Mouse (Mus musculus) limb, embryonic 11.5 days (tissue): Measurements from ENCODE around the gene Atoh8. TPM values are rescaled to one million over a fixed set of nuclear protein-coding genes. Genes with fewer than 3 reads are reported as not detected.

Experiments
- ATAC-seq: fragments of 200-750 bp; cut with Nextera tagmentation; 2 replicates; pipeline ENCODE4 v1.8.0; 2017; ENCODE audit warnings: low read depth; ENCODE audit not compliant: insufficient number of reproducible peaks, low FRiP score, low TSS enrichment
- DNase-seq: peaks from one replicate; pipeline ENCODE4 v3.0.0-alpha.2; 2015; ENCODE audit warnings: low spot score
- H3K27ac ChIP-seq: fragments of 300-500 bp; sonication (generic); replicated peaks from 2 replicates; pipeline ENCODE4 v1.5.1; 2014; ENCODE audit warnings: low read depth, mild to moderate bottlenecking, low read length
- H3K27me3 ChIP-seq: fragments of 300-500 bp; sonication (generic); 2 replicates; pipeline ENCODE4 v1.6.1; 2014; ENCODE audit warnings: mild to moderate bottlenecking, low read length, mixed read lengths; ENCODE audit not compliant: control insufficient read depth, insufficient read depth
- H3K36me3 ChIP-seq: fragments of 300-500 bp; sonication (generic); 2 replicates; pipeline ENCODE4 v1.6.1; 2014; ENCODE audit warnings: mild to moderate bottlenecking, low read length, moderate library complexity, mixed read lengths; ENCODE audit not compliant: control insufficient read depth, insufficient read depth
- H3K4me1 ChIP-seq: fragments of 300-500 bp; sonication (generic); 2 replicates; pipeline ENCODE4 v1.6.1; 2014; ENCODE audit warnings: low read length, mixed read lengths; ENCODE audit not compliant: control insufficient read depth, insufficient read depth
- H3K4me2 ChIP-seq: fragments of 300-500 bp; sonication (generic); 2 replicates; pipeline ENCODE4 v1.6.1; 2014; ENCODE audit warnings: low read depth, mild to moderate bottlenecking, moderate library complexity; ENCODE audit not compliant: severe bottlenecking
- H3K4me3 ChIP-seq: fragments of 300-500 bp; sonication (generic); 2 replicates; pipeline ENCODE4 v1.5.1; 2014; ENCODE audit warnings: low read depth, low read length
- H3K9ac ChIP-seq: fragments of 300-500 bp; sonication (generic); 2 replicates; pipeline ENCODE4 v1.6.1; 2014; ENCODE audit warnings: mild to moderate bottlenecking, low read length
- H3K9me3 ChIP-seq: fragments of 300-500 bp; sonication (generic); 2 replicates; pipeline ENCODE4 v1.6.1; 2016; ENCODE audit warnings: low read length; ENCODE audit not compliant: control insufficient read depth
- whole genome bisulfite sequencing: fragments of 180-500 bp; shearing (Covaris S2); extraction: QIAGEN DNeasy Blood & Tissue Kit; methylation state at CpG from one replicate; pipeline ENCODE4 v1.1.7; 2014; 5-methylcytosine and 5-hydroxymethylcytosine counted together
- polyA plus RNA-seq: library from polyadenylated mRNA; unstranded; fragments of >200 nt; fragmentation: Nextera tagmentation; extraction: Ambion mirVana; gene quantifications from 2 replicates; pipeline ENCODE4 v1.2.1, GENCODE M21; 2014

Gene Atoh8
- polyA plus RNA-seq, 1 experiment from 2014 or later, result 22.9 TPM

DNA sequence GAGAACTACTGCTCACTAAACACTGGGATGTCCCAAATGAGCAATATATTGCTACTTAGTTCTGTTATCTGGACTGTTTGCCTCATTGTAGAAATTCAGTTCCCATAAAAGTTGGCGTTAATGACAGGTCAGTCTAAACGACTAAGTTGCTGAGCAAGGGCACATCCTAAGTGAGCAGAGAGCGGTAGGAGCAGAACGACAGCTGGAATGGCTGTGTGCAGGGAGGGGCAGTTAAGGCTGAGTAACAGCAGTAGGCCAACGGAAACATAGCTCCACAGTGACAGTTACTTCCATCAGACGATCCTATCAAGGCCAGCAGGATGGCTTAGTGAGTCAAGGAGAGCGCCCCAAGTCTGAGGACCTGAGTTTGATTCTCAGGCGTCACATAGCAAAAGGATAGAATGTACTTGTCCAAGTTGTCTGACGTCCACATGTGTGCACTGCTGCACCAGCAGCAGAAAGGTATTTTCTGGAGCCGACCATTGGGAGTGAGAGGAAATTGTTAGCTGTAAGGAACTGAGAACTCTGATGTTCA lies 75.4 kb downstream of the Atoh8 start:
- WGBS, result 62% methylated on average over 10 of the region's 10 CpGs
- no peaks in the 10 kb centered on the region for H3K36me3 ChIP-seq
- H3K9ac ChIP-seq, result no peak overlapping the region
- no peaks in the 10 kb centered on the region for H3K4me1 ChIP-seq
- no peak overlapping the region for H3K4me3 ChIP-seq
- no peak overlapping the region for H3K27ac ChIP-seq
- ATAC-seq (no peak), DNase-seq (no peak)
- H3K9me3 ChIP-seq, result no peaks in the 10 kb centered on the region
- H3K27me3 ChIP-seq, result no peaks in the 10 kb centered on the region
- no peak overlapping the region for H3K4me2 ChIP-seq

- Histone ChIP-seq H3K36me3 (peaks cover 3% of the 10 kb centered on the region; the same call in 1 of the 2 replicates), H3K4me3 (no peak overlapping the region), H3K27ac (no peak overlapping the region), H3K9ac (no peak overlapping the region), H3K4me1 (no peaks in the 10 kb centered on the region), H3K9me3 (no peaks in the 10 kb centered on the region), H3K4me2 (no peak overlapping the region), H3K27me3 (no peaks in the 10 kb centered on the region)
- DNase-seq (no peak), ATAC-seq (no peak)
- WGBS, result 84% methylated on average over 8 of the region's 8 CpGs
Observed at GRCm38 (mm10) chr6:72158966-72159764, 76.2 kb downstream of the Atoh8 start.

Other genes starting within 250 kb of the Atoh8 start
- 27.8 and 33.0 TPM in 2 replicates for gene St3gal5, start 138.0 kb downstream of the Atoh8 start, polyA plus RNA-seq
- not detected in 2 replicates for gene Sftpb, start 69.0 kb upstream of the Atoh8 start, polyA plus RNA-seq
- gene Usp39, start 109.6 kb upstream of the Atoh8 start, polyA plus RNA-seq, result 98.7 and 101 TPM in 2 replicates
- gene 0610030E20Rik, start 111.7 kb upstream of the Atoh8 start, polyA plus RNA-seq, result 20.2 and 20.6 TPM in 2 replicates
- 10.7 and 10.8 TPM in 2 replicates for gene Tmem150a, start 119.9 kb upstream of the Atoh8 start, polyA plus RNA-seq
- gene Rnf181, start 131.4 kb upstream of the Atoh8 start, polyA plus RNA-seq, result 92.1 and 96.0 TPM in 2 replicates
- 15.2 and 17.0 TPM in 2 replicates for gene Vamp5, start 144.9 kb upstream of the Atoh8 start, polyA plus RNA-seq
- gene Vamp8, start 155.1 kb upstream of the Atoh8 start, polyA plus RNA-seq, result 81.4 and 87.4 TPM in 2 replicates
- 16.0 and 17.9 TPM in 2 replicates for gene Ggcx, start 178.7 kb upstream of the Atoh8 start, polyA plus RNA-seq
- gene Mat2a, start 204.0 kb upstream of the Atoh8 start, polyA plus RNA-seq, result 490 and 507 TPM in 2 replicates